Mouse (Mus musculus) lung, postnatal 36 days (tissue): ENCODE measurements around the gene Ccdc28a.

Experiments
- DNase-seq: peaks from one replicate; pipeline ENCODE4 v3.0.0; 2022; ENCODE audit warnings: mixed read lengths

Gene Ccdc28a

DNA sequence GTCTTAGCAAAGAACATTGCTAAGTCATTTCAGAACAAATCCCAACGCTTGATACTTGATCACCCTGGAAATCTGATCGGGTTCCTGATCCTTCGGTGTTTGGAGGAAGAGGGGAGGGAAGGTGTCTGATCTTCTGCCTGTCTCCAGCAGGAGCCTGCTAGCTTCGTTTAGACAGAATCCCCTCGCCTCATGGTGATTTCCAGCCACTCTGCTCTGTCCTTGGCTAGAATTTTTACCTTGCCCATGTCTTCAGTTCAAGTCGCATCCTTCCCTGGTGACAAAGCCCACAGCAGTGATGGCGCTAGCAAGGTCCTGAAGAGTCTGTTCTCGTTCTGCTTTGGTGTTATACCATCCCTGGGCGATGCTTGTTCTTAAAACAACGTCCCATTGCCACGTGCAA, 40.6 kb downstream of the Ccdc28a start:
- DNase-seq, result no peak

DNA sequence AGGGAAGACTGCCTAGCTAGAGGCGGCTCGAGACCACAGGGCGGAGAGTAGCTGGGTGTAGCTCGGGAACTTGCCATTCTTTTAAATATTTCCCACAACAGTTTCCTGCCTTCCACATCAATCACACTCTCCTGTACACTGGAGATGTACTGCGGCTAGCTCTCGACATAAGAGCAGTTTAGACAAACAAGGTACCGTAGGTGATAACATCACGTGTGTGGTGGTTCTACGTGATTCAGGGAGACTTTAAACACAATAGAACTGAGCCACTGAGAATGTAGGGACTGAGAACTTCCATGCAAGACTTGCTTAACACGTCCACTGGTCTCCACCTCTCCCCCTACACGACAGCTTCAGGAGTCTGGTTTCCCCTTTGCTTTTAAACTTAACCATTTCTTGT, 41.6 kb downstream of the Ccdc28a start:
- no peak for DNase-seq

DNA sequence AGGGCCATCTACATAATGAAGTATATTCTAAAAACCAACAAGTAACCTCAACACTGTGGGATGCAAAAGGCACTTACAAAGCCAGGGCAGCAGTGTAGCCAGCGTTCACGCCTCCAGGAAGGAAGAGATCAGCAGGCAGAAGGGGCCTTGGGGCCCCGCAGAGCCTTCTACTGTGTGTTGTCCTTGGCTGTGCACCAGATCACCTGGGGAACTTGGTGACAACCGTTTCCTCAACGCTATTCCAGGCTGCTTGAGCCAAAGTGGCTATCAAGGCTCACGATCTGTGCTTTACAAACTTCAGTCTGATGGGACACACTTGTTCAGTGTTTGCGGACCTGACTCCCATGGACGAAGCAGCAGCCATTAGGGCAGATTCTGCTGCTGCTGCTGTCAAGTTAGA, 43.1 kb downstream of the Ccdc28a start:
- DNase-seq, result peak; percentile 52

DNA sequence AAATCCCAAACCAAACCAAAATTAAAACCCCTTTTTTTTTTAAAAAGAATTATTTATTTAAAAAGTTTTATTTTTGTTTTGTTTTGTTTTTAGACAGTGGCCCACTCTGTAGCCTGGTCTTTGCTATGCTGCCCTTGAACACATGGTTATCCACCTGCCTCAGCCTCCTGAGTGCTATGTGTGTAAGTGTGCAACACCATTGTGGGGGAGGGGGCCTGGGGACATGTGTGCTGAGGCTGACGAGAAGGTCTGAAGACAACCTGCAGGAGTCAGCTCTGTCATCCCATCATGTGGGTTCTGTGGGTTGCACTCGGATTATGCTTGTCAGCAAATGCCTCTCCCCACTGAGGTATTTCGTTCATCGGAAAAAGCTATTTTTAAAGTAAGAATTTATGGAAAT, 45.3 kb downstream of the Ccdc28a start:
- DNase-seq, result no peak

DNA sequence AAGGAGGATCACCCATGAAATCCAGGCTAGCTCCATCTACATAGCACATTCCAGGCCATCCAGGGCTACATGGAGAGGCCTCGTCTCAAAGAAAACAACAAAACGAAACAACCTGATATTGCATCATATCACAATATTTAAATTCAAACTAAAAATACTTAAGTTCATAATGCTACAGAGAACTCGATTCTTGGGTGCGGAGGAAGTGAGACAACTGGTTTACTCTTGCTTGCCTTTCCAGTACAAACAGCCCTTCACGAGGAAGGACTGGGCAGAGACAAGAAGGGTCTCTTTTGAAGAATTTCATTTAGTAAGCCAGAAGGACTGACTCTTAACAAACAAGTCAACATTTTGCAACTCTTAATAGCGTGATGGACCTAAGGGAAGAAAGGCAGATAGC, 46.2 kb downstream of the Ccdc28a start:
- DNase-seq, result no peak

DNA sequence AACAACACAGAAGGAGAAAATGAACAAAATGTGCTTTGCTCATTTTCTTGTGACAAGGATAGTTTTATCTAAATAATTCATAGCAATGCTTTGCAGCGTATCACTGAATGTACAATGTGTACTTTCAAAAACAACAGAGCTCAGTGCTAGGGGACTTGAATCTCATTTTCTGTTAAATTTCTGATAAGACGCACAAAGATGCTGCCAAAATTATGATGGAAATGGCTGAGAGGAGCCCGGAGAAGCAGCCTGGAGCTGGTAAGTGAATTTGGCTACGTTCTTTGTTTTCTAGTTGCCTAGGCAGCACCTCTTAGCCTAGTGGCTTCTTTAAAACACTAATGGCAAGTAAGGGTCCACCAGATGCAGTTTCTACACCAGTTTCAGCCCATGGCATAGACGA, 52.6 kb downstream of the Ccdc28a start:
- no peak for DNase-seq

DNA sequence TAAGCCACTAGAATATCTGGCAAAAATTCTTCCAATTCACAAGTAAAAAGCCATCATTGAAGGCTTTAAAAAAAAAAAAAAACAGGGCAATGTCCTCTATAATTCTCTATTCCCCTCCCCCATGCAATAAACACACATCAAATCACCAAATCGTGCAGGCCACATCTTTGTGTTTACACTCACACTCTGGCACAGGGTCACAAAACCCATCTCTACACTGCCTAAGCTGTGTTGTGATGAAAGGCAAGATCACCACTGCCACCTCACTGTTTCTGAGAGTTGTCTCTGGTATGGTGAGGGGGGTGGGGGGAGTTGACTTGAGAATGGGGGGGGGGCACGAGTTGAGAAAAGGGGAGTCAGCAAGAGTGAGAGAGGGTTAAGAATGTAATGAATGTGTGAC, 57.5 kb downstream of the Ccdc28a start:
- DNase-seq, result no peak

DNA sequence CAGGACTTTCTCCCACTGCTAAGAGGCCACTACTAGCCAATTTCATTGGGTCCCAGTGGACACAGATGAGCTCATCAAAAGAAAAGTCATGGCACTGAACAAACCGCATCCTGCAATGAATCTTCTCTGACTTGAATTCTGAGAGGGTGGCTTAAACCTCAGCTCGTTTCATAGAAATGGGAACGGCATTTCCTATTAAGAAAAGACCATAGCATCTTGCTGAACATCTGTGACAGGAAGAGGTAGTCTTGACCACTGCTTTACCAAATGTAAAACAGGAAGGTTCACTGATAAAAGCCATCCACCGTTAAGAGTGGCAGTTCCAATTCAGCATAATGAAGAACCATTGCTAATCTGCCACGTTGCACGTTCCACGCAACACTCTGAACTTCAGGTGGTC, 58.1 kb downstream of the Ccdc28a start:
- no peak for DNase-seq

DNA sequence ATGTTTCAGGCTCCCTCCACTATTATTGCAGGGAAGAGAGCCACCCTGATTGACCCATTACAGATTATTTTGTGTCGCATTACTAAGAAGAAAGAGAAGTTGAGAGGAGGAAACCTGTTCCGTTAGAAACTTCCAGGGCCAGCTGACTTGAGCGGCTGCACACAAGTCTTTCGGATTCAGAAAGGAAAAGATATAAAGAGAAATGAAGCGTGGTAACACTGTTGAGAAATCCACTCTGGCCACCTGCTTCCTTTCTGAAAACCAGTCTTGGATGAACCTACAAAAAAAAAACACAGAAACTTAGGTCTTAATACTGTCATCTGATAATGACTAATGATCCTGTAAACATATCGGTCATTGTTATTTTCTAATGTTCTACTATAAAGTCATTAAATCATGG, 59.7 kb downstream of the Ccdc28a start:
- DNase-seq, result no peak
